Mouse (Mus musculus) gastrocnemius, adult 8-10 months (tissue): ENCODE data around the gene Cd72. TPM values are rescaled to one million over a fixed set of nuclear protein-coding genes. Genes with fewer than 3 reads are reported as not detected.

Source experiments
- DNase-seq, 2 experiments: peaks; one replicate each; pipeline ENCODE4 v3.0.0; 2022; ENCODE audit warnings: low spot score in 2 of 2
- total RNA-seq, 4 experiments: library from RNA; stranded (reverse); gene quantifications; 2 replicates each; pipeline ENCODE4 v1.2.4; 2022

The Cd72 gene
- total RNA-seq, 4 experiments from 2014 or later, result not detected

DNA sequence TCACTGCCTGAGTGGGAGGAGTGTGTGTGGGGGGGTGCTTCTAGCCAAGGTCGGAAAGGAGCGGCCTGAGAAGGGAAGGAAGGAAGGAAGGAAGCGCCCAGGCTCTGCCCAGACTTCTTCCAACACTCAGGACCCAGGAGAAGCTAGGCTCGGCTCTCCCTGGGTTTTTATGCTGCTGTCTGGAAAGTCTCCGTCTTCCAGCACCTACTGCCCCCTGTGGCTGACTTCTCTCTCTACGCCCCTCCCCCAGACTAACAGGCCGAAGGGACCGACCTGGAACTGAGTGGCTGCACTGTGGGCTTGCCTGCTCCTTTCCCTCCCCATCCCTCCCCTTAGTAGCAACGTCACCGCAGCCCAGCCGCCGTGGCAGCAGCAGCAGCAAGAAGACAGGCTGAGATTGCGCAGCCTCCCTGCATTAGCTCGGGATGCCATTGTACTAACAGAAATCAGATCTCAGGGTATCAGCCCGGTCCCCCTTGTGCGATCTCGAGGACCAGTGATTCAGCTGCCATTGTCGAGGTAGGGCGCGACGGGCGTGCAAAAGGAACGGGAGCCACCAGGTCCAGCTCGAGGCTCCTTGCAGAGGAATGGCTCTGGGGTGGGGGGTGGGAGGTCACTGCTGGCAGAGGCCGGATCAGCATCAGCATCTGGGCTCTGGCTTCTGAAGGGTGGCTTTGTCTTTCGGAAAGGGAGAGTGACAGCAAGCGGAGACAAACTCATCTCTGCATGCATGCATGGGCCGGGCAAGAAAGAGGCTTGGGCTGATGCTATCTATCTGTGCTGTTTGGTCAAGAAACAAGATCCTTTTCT is 48.1 kb downstream of the Cd72 start:
- peak; percentile 40 to 59 for DNase-seq

GRCm38 (mm10) chr4:43404697-43405096 is 49.7 kb downstream of the Cd72 start:
- no peak for DNase-seq

- DNase-seq, result peak; percentile 51 to 53
Measured at GRCm38 (mm10) chr4:43402212-43402611, 52.2 kb downstream of the Cd72 start.

- no peak for DNase-seq
Measured at GRCm38 (mm10) chr4:43401486-43401885, 52.9 kb downstream of the Cd72 start.

DNA sequence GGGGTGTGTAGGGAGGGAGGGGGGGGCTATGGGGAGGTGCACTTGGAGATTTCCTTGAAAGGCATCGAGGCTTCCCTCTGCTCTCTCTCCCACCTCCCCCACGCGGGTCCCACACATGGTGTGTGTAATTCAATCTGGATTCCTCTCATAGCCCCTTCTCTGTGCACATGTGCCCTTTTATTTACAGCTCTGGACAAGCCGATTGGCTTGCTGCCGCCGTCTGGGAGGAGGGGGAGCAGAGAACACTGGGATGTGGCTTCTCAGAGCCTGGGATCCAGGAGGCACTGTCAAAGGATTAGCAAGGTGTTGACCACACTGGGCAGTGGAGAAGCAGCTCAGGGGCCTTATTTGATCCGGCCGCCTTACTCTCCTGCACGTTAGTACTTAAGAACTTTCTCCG is 53.5 kb downstream of the Cd72 start:
- no peak for DNase-seq

- peak; percentile 38 to 66 for DNase-seq
Measured at GRCm38 (mm10) chr4:43399391-43400131, 54.9 kb downstream of the Cd72 start.

DNA sequence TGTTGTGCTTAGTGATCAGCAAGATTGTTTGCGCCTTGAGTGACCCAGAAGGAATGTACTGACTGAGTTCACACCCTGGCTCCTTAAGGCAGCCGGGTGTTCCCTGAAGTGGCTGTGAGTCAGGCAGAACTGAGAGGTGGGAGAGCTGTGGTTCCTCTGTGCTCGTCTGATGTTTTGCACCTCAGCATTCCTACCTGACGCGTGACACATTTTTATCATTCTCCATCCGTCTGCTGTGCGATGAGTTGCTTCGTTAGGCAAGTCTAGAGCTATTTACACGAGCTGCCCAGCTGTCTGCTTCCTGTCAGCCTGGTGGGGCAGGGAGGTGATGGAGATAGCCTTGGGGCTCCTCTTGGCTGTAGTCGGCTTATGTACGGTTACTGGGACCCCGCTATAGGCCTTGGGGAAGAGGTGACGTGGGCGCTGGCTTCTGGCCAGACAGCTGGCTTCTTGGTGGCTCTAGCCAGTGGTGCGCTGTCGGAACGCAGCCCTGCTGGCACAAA is 55.5 kb downstream of the Cd72 start:
- DNase-seq, result peak; percentile 36 to 58

GRCm38 (mm10) chr4:43398014-43398413 is 56.4 kb downstream of the Cd72 start:
- DNase-seq, result no peak

Other genes with a start within 250 kb of the Cd72 start
- under 1 TPM in 2 of 4 experiments, not detected in 2; 0.05 to 0.07 TPM for gene Atp8b5, start 187.5 kb downstream of the Cd72 start, total RNA-seq
- 10 to 100 TPM; 21.5 to 25.4 (median 23.3) TPM for gene Rusc2, start 72.6 kb downstream of the Cd72 start, total RNA-seq
- gene Fam166b, start 25.5 kb downstream of the Cd72 start, total RNA-seq, result not detected
- 10 to 100 TPM; 53.4 to 69.3 (median 59.4) TPM for gene Tesk1, start 12.7 kb downstream of the Cd72 start, total RNA-seq
- gene Sit1, start 29.1 kb upstream of the Cd72 start, total RNA-seq, result not detected
- 10 to 100 TPM; 19.2 to 34.9 (median 25.5) TPM for gene Ccdc107, start 38.3 kb upstream of the Cd72 start, total RNA-seq
- not detected for gene Arhgef39, start 45.1 kb upstream of the Cd72 start, total RNA-seq
- 1 to 10 TPM; 3.2 to 8.8 (median 3.8) TPM for gene Car9, start 52.3 kb upstream of the Cd72 start, total RNA-seq
- 1,000 to 10,000 TPM; 3,728 to 5,173 (median 4,676) TPM for gene Tpm2, start 69.1 kb upstream of the Cd72 start, total RNA-seq
- 10 to 100 TPM; 36.3 to 47.6 (median 41.3) TPM for gene Creb3, start 107.7 kb upstream of the Cd72 start, total RNA-seq
- gene Tln1, start 108.1 kb upstream of the Cd72 start, total RNA-seq, result 10 to 100 TPM; 52.5 to 57.4 (median 56.6) TPM
- gene Rgp1, start 124.1 kb upstream of the Cd72 start, total RNA-seq, result 10 to 100 TPM; 22.8 to 26.9 (median 23.5) TPM
- 1 to 10 TPM; 3.8 to 4.4 (median 4.2) TPM for gene Gba2, start 124.2 kb upstream of the Cd72 start, total RNA-seq
- not detected for gene Msmp, start 129.9 kb upstream of the Cd72 start, total RNA-seq
- gene Npr2, start 177.3 kb upstream of the Cd72 start, total RNA-seq, result 10 to 100 TPM; 31.1 to 40.6 (median 32.6) TPM
- gene Spag8, start 199.0 kb upstream of the Cd72 start, total RNA-seq, result not detected
- gene Hint2, start 201.8 kb upstream of the Cd72 start, total RNA-seq, result 10 to 100 TPM; 46.4 to 48.6 (median 47.3) TPM
- 10 to 100 TPM in 2 of 4 experiments, 1 to 10 TPM in 2; 9.5 to 14.4 (median 10.4) TPM for gene Tmem8b, start 214.3 kb upstream of the Cd72 start, total RNA-seq
- under 1 TPM in 3 of 4 experiments, not detected in 1; 0.07 to 0.12 (median 0.11) TPM for gene Fam221b, start 214.5 kb upstream of the Cd72 start, total RNA-seq
- gene Olfr70, start 246.2 kb upstream of the Cd72 start, total RNA-seq, result not detected